Mouse (Mus musculus): ENCODE results near the gene Ppig.

- TF ChIP-seq POLR2A (IDR thresholded peaks at IDR 0.05; ENCODE audit: extremely low read depth, insufficient read depth, low read length) = no peak
- no peak for TF ChIP-seq CTCF (IDR thresholded peaks at IDR 0.05; ENCODE audit: low read depth, low read length)
Measured at GRCm38 (mm10) chr2:69790722-69791121, 68.4 kb downstream of the Ppig start.
